Mouse (Mus musculus): Measurements from ENCODE around the gene Mphosph6. TPM values are rescaled to one million over a fixed set of nuclear protein-coding genes. Genes with fewer than 3 reads are reported as not detected.

The Mphosph6 gene
- polyA plus RNA-seq (2014; fragmentation: Illumina TruSeq; extraction: RNeasy Lipid Tissue Mini Kit (QIAGEN cat#74804); ENCODE audit: low read depth, low replicate concordance), result 29.8 TPM

DNA sequence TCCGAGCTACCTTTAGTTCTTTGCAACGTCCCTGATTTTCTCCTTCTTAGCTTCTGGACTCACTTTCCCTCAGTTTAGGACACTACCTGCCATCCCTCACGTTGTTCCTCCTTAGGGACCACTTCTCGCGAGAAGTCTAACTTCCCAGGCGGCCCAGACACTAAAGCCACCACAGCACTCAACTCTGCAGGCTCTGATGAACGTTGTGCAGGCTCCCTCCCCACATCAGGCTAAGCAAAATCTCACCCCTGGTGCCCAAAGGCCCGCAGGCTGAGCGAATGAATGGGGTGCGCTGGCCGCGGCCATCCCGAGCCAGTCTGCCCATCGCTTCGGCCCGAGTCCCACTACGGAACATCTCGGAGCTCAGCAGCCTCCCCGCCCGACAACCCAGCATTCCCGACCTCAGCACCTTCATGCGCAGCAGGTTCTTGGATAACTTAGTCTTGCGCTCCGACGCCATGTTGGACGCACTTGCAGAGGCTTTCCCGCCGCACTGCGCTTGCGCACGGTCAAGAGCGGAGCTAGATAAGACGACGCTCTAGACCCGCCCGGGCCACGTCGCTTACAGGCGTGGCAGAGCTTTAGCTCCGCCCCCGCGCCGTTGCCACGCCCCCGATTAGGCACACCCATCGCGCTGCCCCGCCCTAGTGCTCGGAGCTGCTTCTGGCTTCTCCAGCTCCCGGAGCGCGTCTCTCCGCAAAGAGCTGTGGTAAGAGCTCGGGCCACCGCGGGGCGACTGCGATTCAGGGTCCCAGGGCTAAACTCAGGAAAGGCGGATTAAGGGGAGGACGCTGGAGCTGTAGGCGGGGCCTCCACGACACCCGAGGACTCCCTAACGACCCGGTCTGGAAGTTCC is at the start of gene Mphosph6:
Mphosph6 (minus strand) TSS at position 501 of the 856 bp plus-strand sequence.

Other genes with a start within 250 kb of the Mphosph6 start
- gene Sdr42e1, start 128.3 kb downstream of the Mphosph6 start, polyA plus RNA-seq (2014; fragmentation: Illumina TruSeq; extraction: RNeasy Lipid Tissue Mini Kit (QIAGEN cat#74804); ENCODE audit: low read depth, low replicate concordance), result 3.6 TPM
- gene Hsd17b2, start 100.0 kb downstream of the Mphosph6 start, polyA plus RNA-seq (2014; fragmentation: Illumina TruSeq; extraction: RNeasy Lipid Tissue Mini Kit (QIAGEN cat#74804); ENCODE audit: low read depth, low replicate concordance), result 2.3 TPM